Mouse (Mus musculus): ENCODE results near the gene Mitf.

Mitf gene

DNA sequence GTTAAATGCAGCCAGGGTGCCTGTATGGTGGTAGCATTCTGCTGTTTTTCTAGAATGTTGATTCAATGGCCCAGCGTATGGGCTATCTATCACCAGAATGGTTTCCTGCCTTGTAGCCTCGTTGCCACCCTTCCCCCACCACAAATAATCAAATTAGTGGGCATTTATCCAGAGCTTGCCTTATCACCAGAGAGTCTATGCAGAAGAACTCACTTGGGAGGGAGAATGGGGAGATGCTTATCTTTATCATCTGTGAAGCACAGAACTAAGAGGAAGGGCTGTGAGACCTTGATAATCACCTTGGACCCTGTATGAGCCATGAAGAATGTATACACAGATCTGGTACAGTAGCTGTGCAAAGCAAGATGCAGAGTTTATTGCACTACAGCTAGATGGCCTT lies 70.1 kb downstream of the Mitf start:
- DNase-seq (ENCODE audit: low read depth in 1 of 2, low spot score in 2 of 2) = no peak

DNA sequence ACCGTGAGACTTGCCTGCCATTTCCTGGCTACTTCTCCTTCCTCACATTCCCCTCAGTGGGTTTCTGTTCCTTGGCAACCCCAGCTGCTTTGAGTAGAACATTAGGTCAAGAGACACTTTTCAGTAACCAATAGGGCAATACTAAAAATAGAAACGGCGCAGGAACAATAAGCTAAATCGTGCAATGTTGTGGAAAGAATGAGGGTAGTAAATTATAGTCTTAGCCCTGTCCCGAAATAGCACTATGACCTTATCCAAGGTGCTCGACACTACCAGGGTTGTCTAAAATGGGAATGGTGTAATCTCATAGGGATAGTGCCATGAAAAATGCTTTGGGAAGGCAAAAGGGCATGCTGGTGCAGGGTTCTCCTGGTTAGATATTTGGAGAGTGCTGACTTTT lies 70.6 kb downstream of the Mitf start:
- no peak for DNase-seq (ENCODE audit: low read depth in 1 of 2, low spot score in 2 of 2)

DNA sequence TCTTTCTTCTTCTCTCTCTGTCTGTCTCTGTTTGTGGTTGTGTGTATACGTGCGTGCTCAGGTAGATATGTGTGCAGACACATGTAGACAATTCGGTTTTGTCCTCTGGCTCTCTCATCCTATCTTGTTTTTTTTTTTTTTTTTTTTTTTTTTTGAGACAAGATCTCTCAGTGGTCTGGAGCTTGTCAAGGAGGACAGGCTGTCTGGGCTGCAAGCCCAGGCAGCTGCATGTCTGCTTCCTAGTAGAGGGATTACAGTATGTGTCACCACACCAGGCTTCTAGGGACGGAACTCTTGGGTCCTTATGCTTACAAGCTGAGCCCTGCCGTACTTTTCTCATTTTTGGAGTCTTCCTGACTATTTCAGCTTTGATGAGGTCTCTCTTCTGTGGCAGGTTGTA lies 73.5 kb downstream of the Mitf start:
- no peak for DNase-seq (ENCODE audit: low read depth in 1 of 2, low spot score in 2 of 2)

DNA sequence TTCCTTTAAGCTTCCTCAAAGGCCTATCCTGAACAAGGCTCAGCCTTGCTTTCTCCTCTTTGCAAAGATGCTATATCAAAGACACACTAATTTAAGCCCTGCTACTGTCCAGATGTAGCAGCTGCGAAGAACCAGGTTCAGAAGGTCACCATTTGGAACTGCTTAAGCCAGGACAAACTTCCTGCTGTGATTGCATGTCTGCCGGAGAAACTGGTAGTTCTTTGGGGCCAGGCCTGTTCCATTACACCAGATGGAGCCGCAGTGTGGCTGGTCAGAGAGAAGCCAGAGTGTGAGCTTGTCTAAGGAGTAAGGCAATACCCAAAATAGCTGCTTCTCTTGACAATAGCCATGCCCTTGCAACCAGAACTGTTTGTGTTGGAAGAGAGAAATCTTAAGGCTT lies 75.1 kb downstream of the Mitf start:
- DNase-seq (ENCODE audit: low read depth in 1 of 2, low spot score in 2 of 2) = no peak

DNA sequence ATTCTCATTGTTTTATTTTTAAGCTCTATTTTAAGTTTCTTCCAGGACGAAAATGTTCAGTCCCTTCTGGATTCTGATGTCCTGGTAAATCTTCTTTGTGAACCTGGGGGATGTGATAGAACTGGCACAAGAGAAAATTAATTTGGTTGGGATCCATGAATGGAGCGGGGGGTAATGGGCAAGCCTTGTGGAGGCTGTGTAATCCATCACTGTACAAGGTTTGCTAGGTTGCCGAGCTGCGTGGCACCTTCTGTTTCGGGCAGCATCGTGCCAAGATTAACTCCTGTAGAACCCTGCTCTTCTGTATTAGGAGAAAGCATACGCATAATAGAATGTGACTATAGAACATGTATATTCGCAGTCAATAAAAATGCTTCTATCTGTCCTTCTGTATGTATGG lies 76.1 kb downstream of the Mitf start:
- DNase-seq (ENCODE audit: low read depth in 1 of 2, low spot score in 2 of 2) = no peak

DNA sequence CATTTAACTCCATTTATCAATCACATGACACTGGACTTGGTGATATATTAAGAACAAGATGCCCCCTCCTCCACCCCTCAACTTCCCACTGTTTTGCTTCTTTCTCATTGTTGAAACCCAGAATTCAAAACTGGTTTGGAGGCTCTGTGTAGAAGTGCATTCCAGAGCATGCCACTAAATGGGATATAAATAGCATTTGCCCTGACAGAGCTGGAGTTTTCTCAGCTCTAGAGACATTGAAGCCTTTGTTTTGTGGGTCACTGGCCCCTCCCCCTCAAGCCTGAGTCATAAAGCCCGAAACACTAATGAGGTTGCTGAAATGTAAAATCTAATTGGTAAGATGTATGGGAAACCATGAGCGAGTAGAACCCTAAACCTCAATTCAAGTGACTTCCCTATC lies 76.6 kb downstream of the Mitf start:
- DNase-seq (ENCODE audit: low read depth in 1 of 2, low spot score in 2 of 2) = no peak

DNA sequence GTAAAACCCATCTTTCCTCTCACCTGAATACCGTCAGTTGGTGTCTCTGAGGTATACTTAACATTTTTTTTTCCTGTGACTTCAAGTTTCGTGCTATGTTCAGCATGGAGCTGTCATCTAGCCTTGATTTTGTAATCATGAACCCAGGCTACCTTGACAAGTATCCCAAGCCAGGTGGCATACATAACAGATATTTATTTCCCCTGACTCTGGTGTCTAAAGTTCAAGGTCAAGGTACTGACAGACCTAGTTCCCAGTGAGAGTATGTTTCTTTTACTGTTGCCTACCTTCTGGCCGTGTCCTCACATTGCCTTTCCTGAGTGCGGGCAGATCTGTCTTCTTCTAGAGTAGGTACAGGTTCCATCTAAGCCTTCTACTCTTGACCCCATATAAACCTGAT lies 78.1 kb downstream of the Mitf start:
- DNase-seq (ENCODE audit: low read depth in 1 of 2, low spot score in 2 of 2) = no peak

DNA sequence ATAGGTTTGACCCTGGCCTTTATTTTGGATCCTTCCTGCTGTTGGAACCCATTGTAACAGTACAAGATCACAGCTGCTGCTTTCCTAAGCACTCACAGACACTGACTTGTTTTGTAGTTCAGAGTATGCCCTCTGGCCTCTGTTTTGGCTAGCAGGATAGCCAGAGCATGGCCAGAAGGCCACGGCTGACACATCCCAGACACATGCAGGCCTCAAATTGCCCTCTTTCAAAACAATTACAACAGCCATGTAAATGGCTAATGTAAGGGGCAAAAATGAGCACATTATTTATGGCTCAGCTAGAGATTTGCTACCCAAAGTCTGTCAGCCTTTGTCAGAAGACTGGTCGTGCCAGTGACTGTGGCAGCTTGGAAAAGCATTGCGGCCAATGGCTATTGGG lies 78.8 kb downstream of the Mitf start:
- no peak for DNase-seq (ENCODE audit: low read depth in 1 of 2, low spot score in 2 of 2)

DNA sequence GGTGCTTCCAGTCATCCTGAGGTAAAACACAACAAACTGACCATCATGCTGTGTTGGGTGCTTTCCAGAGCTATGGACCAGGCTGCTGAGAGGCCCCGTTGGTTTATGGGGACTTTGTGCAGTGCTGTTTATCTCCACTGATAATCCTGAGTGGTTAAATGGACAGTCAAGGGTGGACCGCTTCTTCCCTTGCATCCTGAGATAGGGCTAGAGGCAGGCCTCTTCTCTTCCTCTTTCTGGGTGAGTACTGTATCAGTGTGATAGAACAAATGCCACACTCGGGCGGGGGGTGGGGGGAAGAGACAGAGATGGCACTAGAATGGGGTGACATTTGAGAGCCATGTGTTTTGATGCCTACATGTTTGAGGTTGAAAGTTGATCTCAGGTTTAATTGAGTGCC lies 81.0 kb downstream of the Mitf start:
- DNase-seq (ENCODE audit: low read depth in 1 of 2, low spot score in 2 of 2) = no peak

DNA sequence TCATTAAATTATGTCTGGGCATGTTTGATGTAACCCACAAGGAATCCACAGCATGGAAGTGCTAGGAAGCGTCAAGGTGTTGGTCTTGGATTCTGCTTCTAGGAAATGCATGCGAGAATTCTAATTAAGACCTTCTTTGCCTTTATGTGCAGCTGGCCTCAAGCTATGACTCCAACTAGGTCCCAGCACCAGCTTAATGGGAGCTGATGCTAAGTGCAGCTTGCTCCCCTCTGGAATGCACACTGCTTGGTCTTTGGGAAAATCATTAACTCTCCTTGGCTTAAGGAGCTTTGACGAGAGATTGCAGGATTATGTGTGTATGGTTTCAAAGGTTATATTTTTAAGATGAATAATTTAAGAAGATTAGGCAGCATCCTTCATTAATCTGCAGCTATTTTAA lies 81.7 kb downstream of the Mitf start:
- DNase-seq (ENCODE audit: low read depth in 1 of 2, low spot score in 2 of 2) = no peak

DNA sequence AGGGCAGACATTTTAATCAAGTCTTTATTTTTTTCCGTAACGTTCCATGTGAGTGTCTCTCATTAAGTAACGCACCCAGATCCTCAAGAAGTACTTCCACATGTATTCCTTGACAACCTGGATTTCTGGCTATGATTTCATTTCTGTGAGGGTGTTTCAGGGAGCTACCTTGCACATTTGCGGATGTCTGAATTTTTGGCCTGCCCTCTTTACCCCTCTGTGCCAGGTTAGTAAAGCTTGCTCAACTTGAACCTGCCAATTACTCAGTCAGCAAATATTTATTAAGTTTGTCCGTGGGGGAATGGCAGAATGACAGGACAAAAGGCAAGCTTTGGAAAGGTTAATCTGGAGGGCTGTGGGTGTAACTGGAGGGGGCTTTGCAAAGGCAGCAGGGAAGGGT lies 86.7 kb downstream of the Mitf start:
- no peak for DNase-seq (ENCODE audit: low read depth in 1 of 2, low spot score in 2 of 2)

DNA sequence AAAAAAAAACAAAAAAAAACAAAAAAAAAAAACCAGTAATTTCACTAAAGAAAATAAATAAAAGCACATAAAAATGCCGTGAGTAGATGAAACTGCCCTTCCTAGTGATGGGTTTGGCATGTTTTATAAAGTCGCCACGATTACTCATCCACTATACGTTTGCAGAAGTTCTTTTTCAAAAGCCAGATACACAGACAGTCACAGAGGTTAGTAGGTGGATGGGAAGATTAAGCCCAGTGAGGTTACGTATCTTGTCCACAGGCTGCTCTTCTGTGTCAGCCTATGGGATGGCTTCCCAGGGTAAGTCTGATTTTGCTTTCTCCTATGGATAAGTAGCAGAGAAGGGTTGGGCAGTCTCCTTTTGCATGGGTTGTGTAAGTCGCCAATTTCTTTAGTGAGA lies 90.3 kb downstream of the Mitf start:
- no peak for DNase-seq (ENCODE audit: low read depth in 1 of 2, low spot score in 2 of 2)

DNA sequence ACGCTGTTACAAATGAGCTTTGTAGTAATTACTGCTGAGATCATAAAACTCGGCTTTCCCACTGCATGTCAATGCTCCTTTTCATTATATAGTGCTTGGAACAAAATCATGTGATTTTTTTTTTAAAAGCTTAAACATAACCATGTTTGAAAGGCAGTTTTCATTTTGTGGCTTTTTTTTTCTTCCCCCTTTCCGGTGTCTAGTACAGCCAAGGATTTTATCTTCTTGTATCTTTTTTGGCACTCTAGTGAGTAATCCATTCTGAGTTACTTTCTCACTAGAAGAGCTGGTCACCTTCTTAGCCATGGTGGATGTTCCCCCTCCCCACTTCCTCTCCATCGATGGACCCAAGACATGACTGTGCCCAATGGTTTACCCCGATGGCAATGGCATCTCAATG lies 91.2 kb downstream of the Mitf start:
- DNase-seq (ENCODE audit: low read depth in 1 of 2, low spot score in 2 of 2) = no peak

DNA sequence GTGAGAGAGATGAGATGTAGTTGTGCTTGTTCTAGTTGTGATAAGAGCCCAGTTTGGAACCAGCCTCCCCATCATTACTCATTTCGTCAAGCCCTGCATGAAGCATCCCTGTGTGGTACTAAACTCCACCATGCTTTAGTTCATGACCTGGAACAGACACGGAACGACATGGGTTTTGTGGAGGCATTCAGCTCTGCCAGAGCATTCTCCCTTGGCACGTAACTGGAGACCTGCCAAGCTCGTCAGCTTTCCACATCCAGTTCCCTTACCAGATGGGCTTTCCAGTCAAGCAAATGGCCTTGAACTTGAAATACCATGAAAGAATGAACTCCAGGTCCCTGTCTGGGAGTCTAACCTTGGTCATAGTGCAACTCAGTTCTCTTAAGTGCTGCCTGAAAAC lies 94.7 kb downstream of the Mitf start:
- no peak for DNase-seq (ENCODE audit: low read depth in 1 of 2, low spot score in 2 of 2)

DNA sequence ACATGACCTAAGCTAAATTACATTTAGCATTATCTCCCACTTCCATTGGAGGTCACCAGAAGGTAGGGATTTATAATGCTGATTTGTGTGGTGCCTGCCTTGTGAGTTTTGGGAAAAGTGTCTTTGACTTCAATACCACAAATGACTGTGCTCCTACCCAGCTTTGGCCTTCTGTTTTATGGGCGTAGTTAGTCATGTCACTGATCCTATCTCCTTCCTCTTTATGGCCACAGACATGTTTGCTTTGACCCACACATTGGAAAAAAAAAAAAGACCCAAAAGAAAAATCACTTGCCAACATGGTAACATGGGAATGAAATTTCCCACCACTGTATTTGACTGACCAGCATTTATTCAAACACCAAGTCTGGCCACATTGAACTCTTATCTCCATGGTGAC lies 95.4 kb downstream of the Mitf start:
- DNase-seq (ENCODE audit: low read depth in 1 of 2, low spot score in 2 of 2) = no peak

DNA sequence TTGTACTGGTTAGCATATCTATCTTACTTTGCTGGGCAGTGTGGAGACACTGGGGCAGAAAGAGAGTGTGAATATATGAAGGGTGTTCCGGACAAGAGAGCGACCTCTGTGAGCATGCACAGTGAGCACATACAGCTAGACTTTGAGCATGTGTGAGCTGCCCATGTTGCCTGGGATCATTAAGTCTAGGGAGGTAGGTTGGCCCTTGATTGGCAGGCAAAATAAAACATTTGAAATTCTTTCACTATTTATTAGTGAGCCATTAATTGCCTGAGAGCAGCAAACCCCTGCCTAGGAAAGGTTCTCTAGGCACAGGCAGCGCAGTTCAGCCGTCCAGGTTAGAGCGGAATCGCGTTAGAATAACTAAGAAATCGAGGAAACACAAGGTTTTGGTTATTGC lies 107.9 kb downstream of the Mitf start:
- DNase-seq (ENCODE audit: low read depth in 1 of 2, low spot score in 2 of 2) = no peak

DNA sequence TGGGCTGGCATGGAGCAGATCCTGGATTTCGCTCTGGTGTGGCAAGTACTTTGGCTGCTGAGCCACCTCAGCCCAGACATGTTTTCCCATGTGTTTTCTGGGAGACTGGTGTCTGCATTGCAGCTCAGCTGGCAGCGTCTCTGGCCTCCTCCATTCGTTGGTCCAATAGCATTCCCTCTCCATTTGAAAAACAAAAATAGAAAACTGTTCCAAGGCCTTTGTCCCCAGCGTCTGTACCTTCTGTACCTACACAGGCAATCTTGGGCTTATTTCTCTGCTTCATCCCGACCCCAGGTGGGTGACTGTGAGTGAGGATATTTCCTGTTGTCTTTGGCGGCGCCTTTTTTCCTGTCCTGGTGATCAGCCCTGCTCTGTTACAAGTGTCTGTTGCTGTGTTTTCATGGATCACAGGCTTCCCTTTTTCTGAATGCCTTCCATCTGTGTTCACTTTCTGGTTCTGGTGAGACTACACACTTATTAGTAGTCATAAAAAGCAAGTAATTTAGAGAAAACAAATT lies 109.6 kb downstream of the Mitf start:
- no peak for DNase-seq (ENCODE audit: low read depth in 1 of 2, low spot score in 2 of 2)

DNA sequence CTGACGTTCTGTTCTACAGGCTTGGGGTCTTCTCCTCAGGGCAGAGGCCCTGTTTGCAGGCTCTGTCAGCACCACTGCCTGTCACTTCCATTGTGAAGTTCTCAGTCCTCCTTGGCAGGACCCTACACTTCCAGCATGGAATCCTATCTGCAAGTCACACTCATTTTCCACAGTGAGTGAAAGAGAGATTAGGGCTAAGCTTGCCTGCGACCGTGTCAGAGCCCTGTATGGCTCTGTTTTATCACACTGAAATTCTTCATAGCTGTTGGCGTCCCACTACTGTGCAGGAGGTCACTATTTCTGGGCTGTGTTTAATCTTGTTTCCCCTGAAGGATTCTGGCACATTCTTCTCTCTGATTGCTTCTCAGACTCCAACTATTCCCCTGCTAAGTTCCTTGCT lies 111.2 kb downstream of the Mitf start:
- DNase-seq (ENCODE audit: low read depth in 1 of 2, low spot score in 2 of 2) = no peak

DNA sequence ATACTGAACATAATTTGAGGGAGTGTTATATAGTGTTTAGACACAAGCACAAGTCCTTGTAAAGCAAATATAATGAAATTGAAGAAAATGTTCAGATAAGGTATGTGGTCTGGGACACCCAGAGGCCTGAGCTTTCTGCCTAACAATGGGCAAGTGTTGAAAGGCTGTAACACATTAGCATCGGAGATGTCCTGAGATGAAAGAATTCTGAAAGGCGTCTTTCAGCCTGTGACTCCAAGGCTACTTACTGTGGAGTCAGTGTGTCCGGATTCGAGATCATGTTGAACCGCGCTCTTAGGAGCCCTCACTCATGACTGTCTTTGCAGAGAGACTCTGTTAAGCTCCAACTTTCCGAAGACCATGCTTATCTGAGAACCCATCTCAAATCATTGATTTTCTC lies 111.6 kb downstream of the Mitf start:
- no peak for DNase-seq (ENCODE audit: low read depth in 1 of 2, low spot score in 2 of 2)

DNA sequence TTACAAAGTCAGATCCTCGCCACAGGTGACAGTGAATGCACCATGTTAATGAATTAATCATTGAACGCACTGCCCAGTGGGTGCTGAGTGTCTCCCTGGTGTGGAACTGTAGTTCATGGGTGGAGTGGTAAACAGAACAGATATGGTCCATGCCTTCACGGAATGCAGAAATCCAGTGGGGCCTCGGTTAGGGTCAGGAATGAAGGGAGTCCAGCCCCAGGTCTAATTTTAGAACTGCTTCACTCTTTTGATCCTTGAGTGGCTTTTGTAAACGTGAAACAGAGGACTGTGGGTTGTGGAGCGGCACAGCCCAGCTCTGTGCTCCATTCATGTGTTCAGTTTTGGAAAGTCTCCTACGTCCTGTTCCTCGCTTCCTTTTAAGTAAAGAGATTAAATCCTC lies 112.4 kb downstream of the Mitf start:
- no peak for DNase-seq (ENCODE audit: low read depth in 1 of 2, low spot score in 2 of 2)

DNA sequence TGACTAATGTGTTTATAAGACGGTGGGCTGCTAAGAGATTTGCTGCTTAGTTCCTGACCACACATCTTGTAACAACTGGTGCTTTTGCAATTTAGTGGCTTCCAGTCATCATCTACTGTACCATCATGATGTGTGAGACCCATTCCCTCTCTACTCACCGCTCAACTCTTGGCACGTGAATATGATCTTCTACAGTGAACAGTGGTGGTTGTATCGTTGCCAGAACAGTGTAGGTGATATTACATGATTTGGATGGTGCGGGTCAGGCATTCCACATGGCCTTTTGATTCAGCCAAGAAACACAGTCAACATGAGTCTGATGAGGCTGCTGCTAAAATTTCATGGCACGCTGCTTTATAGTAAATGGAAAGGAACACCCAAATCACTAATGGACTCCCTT lies 114.7 kb downstream of the Mitf start:
- DNase-seq (ENCODE audit: low read depth in 1 of 2, low spot score in 2 of 2) = no peak

DNA sequence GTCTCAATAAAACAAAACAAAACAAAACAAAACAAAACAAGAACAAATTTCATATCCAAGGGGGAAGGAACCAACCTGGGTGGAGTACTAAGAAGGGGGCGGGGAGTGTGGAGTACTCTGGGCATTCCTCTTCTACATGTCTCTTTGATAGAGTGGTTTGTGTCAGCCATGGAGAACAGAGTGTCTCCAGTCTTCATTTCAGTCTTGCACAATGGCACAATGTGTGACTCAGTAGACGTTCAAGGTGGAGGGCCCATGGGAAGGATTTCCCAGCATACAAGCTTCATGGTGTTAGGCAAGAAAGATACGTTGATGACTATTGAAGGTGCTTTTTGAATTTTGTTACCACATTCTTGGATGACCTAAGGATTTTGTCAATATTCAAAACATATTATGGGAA lies 117.4 kb downstream of the Mitf start:
- DNase-seq (ENCODE audit: low read depth in 1 of 2, low spot score in 2 of 2) = no peak

DNA sequence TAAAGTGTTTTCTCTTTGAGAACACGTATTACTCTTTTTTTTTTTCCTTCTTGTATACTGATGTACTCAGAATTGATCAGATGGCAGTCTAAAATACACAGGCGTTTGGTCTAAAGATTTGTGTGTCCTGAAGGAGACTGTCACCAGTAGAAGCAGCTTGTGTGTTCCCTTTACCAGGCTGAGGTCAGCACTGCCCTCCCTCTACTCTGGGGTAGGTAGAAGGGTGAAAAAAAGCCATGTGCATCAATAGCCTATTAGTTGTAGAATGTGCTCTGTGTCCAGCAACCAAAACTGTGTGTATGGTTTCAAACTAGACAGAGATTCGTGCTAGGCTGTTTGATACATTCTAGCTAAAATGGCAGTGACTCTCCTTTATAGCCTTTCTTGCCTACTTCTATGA lies 122.2 kb downstream of the Mitf start:
- DNase-seq (ENCODE audit: low read depth in 1 of 2, low spot score in 2 of 2) = no peak

DNA sequence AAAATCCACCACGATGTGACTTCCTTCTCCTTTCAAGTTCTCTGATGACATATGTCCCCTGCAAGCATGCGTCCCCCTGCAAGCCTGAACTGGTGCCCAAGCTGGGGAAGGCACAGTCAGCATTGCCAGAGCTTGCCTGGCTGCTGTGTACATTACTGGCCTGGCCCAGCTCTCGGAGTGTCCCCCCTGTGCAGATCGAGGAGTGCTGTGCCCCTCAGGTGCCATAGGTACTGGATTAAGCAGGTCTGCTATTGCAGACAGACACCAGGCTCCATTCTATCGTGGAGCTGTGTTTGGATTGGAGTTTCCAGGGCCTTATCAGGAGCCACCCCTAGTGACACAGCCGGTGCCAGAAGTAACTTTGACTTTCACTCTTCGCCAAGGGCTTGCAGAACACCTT lies 122.6 kb downstream of the Mitf start:
- no peak for DNase-seq (ENCODE audit: low read depth in 1 of 2, low spot score in 2 of 2)

Measured in monocyte, adult 2 months (primary cell).